In genomic region chr5:22295161-22295560, GRCm38 (mm10) we compare ENCODE assay signal across 23 mouse cellular contexts. TPM values are rescaled to one million over a fixed set of nuclear protein-coding genes. Genes with fewer than 3 reads are reported as not detected.
DNase-seq lines count a peak whose midpoint lies in the region; ATAC-seq lines count a peak whose summit lies in the region.
"Had no signal": no experiment of that assay in that cellular context is flagged by ENCODE, and none has a peak within 500 bp of the region (broad histone marks: within the 10 kb centered on the region; RNA-seq: fewer than 3 reads in every experiment).

No protein-coding gene starts in this region.

- H3K4me3 ChIP-seq in midbrain, embryonic 15.5 days: no peak overlapping the region
- no peak overlapping the region for H3K4me3 ChIP-seq in midbrain, embryonic 10.5 days
- H3K4me3 ChIP-seq in neural tube, embryonic 12.5 days: no peak overlapping the region
- no peak overlapping the region for H3K4me3 ChIP-seq in neural tube, embryonic 13.5 days
- no peak overlapping the region for H3K4me3 ChIP-seq in neural tube, embryonic 15.5 days (replicated peaks)
- H3K4me3 ChIP-seq in neural tube, embryonic 14.5 days (ENCODE audit: low read depth, low read length): no peak overlapping the region

- no peaks in the 10 kb centered on the region for H3K9me3 ChIP-seq in midbrain, embryonic 15.5 days
- H3K9me3 ChIP-seq in midbrain, embryonic 10.5 days (replicated peaks): no peaks in the 10 kb centered on the region
- H3K9me3 ChIP-seq in neural tube, embryonic 12.5 days: no peaks in the 10 kb centered on the region
- no peaks in the 10 kb centered on the region for H3K9me3 ChIP-seq in neural tube, embryonic 13.5 days
- H3K9me3 ChIP-seq in neural tube, embryonic 15.5 days (replicated peaks): no peaks in the 10 kb centered on the region
- no peaks in the 10 kb centered on the region for H3K9me3 ChIP-seq in neural tube, embryonic 14.5 days (ENCODE audit: control insufficient read depth, low read length)
- H3K9me3 ChIP-seq: G1E had no signal

- ATAC-seq in midbrain, embryonic 15.5 days (replicated peaks): no peak
- peak; percentile 65; the same call in 1 of the 2 replicates for ATAC-seq in neural tube, embryonic 12.5 days (ENCODE audit: low FRiP score, low read depth)
- ATAC-seq in neural tube, embryonic 13.5 days (ENCODE audit: low read depth): peak; percentile 77
- no peak for ATAC-seq in neural tube, embryonic 15.5 days (ENCODE audit: low FRiP score)
- peak; percentile 53; the same call in 1 of the 2 replicates for ATAC-seq in neural tube, embryonic 14.5 days (ENCODE audit: low read depth)
- ATAC-seq: activated CD4-positive, CD25-positive, alpha-beta regulatory T cell, adult 4 months; CD4-positive, CD25-positive, alpha-beta regulatory T cell, adult 4 months; Patski had no signal

- no peaks in the 10 kb centered on the region for H3K36me3 ChIP-seq in midbrain, embryonic 15.5 days (replicated peaks)
- H3K36me3 ChIP-seq in midbrain, embryonic 10.5 days: no peaks in the 10 kb centered on the region
- H3K36me3 ChIP-seq in neural tube, embryonic 12.5 days: no peaks in the 10 kb centered on the region
- no peaks in the 10 kb centered on the region for H3K36me3 ChIP-seq in neural tube, embryonic 13.5 days
- no peaks in the 10 kb centered on the region for H3K36me3 ChIP-seq in neural tube, embryonic 15.5 days
- H3K36me3 ChIP-seq in neural tube, embryonic 14.5 days (ENCODE audit: control insufficient read depth, insufficient read depth, low read length): no peaks in the 10 kb centered on the region
- H3K36me3 ChIP-seq: G1E had no signal

- no peaks in the 10 kb centered on the region for H3K27me3 ChIP-seq in midbrain, embryonic 15.5 days (replicated peaks)
- H3K27me3 ChIP-seq in midbrain, embryonic 10.5 days (ENCODE audit: low read depth, poor library complexity, severe bottlenecking): no peaks in the 10 kb centered on the region
- H3K27me3 ChIP-seq in neural tube, embryonic 12.5 days (replicated peaks): no peaks in the 10 kb centered on the region
- H3K27me3 ChIP-seq in neural tube, embryonic 13.5 days: no peaks in the 10 kb centered on the region
- H3K27me3 ChIP-seq in neural tube, embryonic 15.5 days (replicated peaks): no peaks in the 10 kb centered on the region
- no peaks in the 10 kb centered on the region for H3K27me3 ChIP-seq in neural tube, embryonic 14.5 days (ENCODE audit: control insufficient read depth, insufficient read depth, low read length)
- H3K27me3 ChIP-seq: CH12.LX had no signal

- DNase-seq in midbrain, embryonic 10.5 days (ENCODE audit: low spot score): no peak
- DNase-seq in neural tube, embryonic 10.5 days (ENCODE audit: extremely low spot score, low spot score): no peak
- no peak for DNase-seq in embryo, embryonic 11 days
- DNase-seq: adrenal gland, adult 2 months; adrenal gland, adult 8-10 months; adrenal gland, postnatal 10 days; adrenal gland, postnatal 14 days; adrenal gland, postnatal 25 days; adrenal gland, postnatal 36 days; B cell, adult 2 months; cerebellum, adult 11 months; cerebellum, adult 11-12 months had no signal

- H3K27ac ChIP-seq in midbrain, embryonic 15.5 days: 0 out of 2 replicates have a peak overlapping the region, but pooled peaks have one; percentile 5
- H3K27ac ChIP-seq in midbrain, embryonic 10.5 days (replicated peaks): no peak overlapping the region
- no peak overlapping the region for H3K27ac ChIP-seq in neural tube, embryonic 12.5 days
- no peak overlapping the region for H3K27ac ChIP-seq in neural tube, embryonic 13.5 days (replicated peaks)
- H3K27ac ChIP-seq in neural tube, embryonic 15.5 days (replicated peaks): no peak overlapping the region
- no peak overlapping the region for H3K27ac ChIP-seq in neural tube, embryonic 14.5 days (ENCODE audit: low read depth, low read length)

- H3K9ac ChIP-seq in midbrain, embryonic 15.5 days: no peak overlapping the region
- H3K9ac ChIP-seq in neural tube, embryonic 12.5 days: no peak overlapping the region
- no peak overlapping the region for H3K9ac ChIP-seq in neural tube, embryonic 13.5 days
- H3K9ac ChIP-seq in neural tube, embryonic 15.5 days (replicated peaks): no peak overlapping the region
- H3K9ac ChIP-seq in neural tube, embryonic 14.5 days (replicated peaks; ENCODE audit: low read depth, low read length): no peak overlapping the region

- WGBS in midbrain, embryonic 15.5 days: 52% methylated on average over 6 of the region's 6 CpGs
- 86% methylated on average over 6 of the region's 6 CpGs for WGBS in midbrain, embryonic 10.5 days
- 71% methylated on average over 6 of the region's 6 CpGs for WGBS in neural tube, embryonic 12.5 days
- WGBS in neural tube, embryonic 13.5 days: 51% methylated on average over 6 of the region's 6 CpGs
- 48% methylated on average over 6 of the region's 6 CpGs for WGBS in neural tube, embryonic 15.5 days
- WGBS in neural tube, embryonic 14.5 days: 49% methylated on average over 6 of the region's 6 CpGs

- H3K4me1 ChIP-seq in midbrain, embryonic 15.5 days: peaks cover 4% of the 10 kb centered on the region; the same call in 1 of the 2 replicates
- no peaks in the 10 kb centered on the region for H3K4me1 ChIP-seq in midbrain, embryonic 10.5 days
- no peaks in the 10 kb centered on the region for H3K4me1 ChIP-seq in neural tube, embryonic 12.5 days
- H3K4me1 ChIP-seq in neural tube, embryonic 13.5 days (replicated peaks): peaks cover 14% of the 10 kb centered on the region
- peaks cover 12% of the 10 kb centered on the region for H3K4me1 ChIP-seq in neural tube, embryonic 15.5 days
- H3K4me1 ChIP-seq in neural tube, embryonic 14.5 days (ENCODE audit: control insufficient read depth, insufficient read depth, low read length): 0 out of 2 replicates have a peak, but pooled peaks cover 4% of the 10 kb centered on the region

- H3K4me2 ChIP-seq in midbrain, embryonic 15.5 days: no peak overlapping the region
- H3K4me2 ChIP-seq in neural tube, embryonic 12.5 days (replicated peaks): no peak overlapping the region
- H3K4me2 ChIP-seq in neural tube, embryonic 13.5 days: no peak overlapping the region
- no peak overlapping the region for H3K4me2 ChIP-seq in neural tube, embryonic 15.5 days
- H3K4me2 ChIP-seq in neural tube, embryonic 14.5 days (ENCODE audit: low read depth, low read length): no peak overlapping the region

RNA-seq across cellular contexts. Expression of gene Reln, which starts 49.3 kb away (rescaled TPM):
- 39.2 and 51.3 TPM in 2 replicates for polyA plus RNA-seq in midbrain, embryonic 15.5 days (2015; fragmentation: Nextera tagmentation; extraction: Ambion mirVana)
- polyA plus RNA-seq in midbrain, embryonic 10.5 days (2016; fragmentation: Nextera tagmentation; extraction: Ambion mirVana): 2.4 and 3.9 TPM in 2 replicates
- polyA plus RNA-seq in neural tube, embryonic 12.5 days (2016; fragmentation: Nextera tagmentation; extraction: Ambion mirVana): 36.0 and 36.7 TPM in 2 replicates
- 45.8 and 51.3 TPM in 2 replicates for polyA plus RNA-seq in neural tube, embryonic 13.5 days (2015; fragmentation: Nextera tagmentation; extraction: Ambion mirVana)
- polyA plus RNA-seq in neural tube, embryonic 15.5 days (2015; fragmentation: Nextera tagmentation; extraction: Ambion mirVana): 49.9 and 50.0 TPM in 2 replicates
- 118 and 125 TPM in 2 replicates for polyA plus RNA-seq in neural tube, embryonic 14.5 days (2014; fragmentation: Nextera tagmentation; extraction: Ambion mirVana)
- polyA plus RNA-seq: C2C12, Patski had no signal

Comparison
In these comparisons a context has a peak if more than half of its experiments do, and no peak if none do; other contexts are left out.
1. ATAC-seq: peak in neural tube, embryonic 12.5 days (single experiment), neural tube, embryonic 13.5 days (single experiment) and neural tube, embryonic 14.5 days (single experiment); none in midbrain, embryonic 15.5 days (single experiment) and neural tube, embryonic 15.5 days (single experiment).